Mouse (Mus musculus) forebrain, embryonic 12.5 days (tissue): Measurements from ENCODE around the gene Fhad1. TPM values are rescaled to one million over a fixed set of nuclear protein-coding genes. Genes with fewer than 3 reads are reported as not detected.

Experiments used
- ATAC-seq: fragments of 200-750 bp; cut with Nextera tagmentation; 2 replicates; pipeline ENCODE4 v1.8.0; 2017; ENCODE audit warnings: moderate TSS enrichment; ENCODE audit not compliant: low FRiP score
- H3K27ac ChIP-seq: fragments of 300-500 bp; sonication (generic); 2 replicates; pipeline ENCODE4 v1.5.1; 2016; ENCODE audit warnings: mild to moderate bottlenecking
- H3K27me3 ChIP-seq: fragments of 300-500 bp; sonication (generic); 2 replicates; pipeline ENCODE4 v1.6.1; 2016; ENCODE audit warnings: mild to moderate bottlenecking
- H3K36me3 ChIP-seq: fragments of 300-500 bp; sonication (generic); replicated peaks from 2 replicates; pipeline ENCODE4 v1.6.1; 2016; ENCODE audit warnings: mild to moderate bottlenecking
- H3K4me1 ChIP-seq: fragments of 300-500 bp; sonication (generic); 2 replicates; pipeline ENCODE4 v1.6.1; 2016
- H3K4me2 ChIP-seq: fragments of 300-500 bp; sonication (generic); 2 replicates; pipeline ENCODE4 v1.6.1; 2016; ENCODE audit warnings: mild to moderate bottlenecking, moderate library complexity
- H3K4me3 ChIP-seq: fragments of 300-500 bp; sonication (generic); replicated peaks from 2 replicates; pipeline ENCODE4 v1.5.1; 2016; ENCODE audit warnings: mild to moderate bottlenecking
- H3K9ac ChIP-seq: fragments of 300-500 bp; sonication (generic); 2 replicates; pipeline ENCODE4 v1.6.1; 2016; ENCODE audit warnings: mild to moderate bottlenecking
- H3K9me3 ChIP-seq: fragments of 300-500 bp; sonication (generic); 2 replicates; pipeline ENCODE4 v1.6.1; 2016
- WGBS: fragments of 180-500 bp; shearing (Covaris S2); methylation state at CpG from one replicate; pipeline ENCODE4 v1.1.7; 2016; 5-methylcytosine and 5-hydroxymethylcytosine counted together
- polyA plus RNA-seq: library from polyadenylated mRNA; unstranded; fragments of >200 nt; fragmentation: Nextera tagmentation; extraction: Ambion mirVana; gene quantifications from 2 replicates; pipeline ENCODE4 v1.2.1, GENCODE M21; 2016

Fhad1 gene
- polyA plus RNA-seq, 1 experiment from 2014 or later: 1.6 TPM

DNA sequence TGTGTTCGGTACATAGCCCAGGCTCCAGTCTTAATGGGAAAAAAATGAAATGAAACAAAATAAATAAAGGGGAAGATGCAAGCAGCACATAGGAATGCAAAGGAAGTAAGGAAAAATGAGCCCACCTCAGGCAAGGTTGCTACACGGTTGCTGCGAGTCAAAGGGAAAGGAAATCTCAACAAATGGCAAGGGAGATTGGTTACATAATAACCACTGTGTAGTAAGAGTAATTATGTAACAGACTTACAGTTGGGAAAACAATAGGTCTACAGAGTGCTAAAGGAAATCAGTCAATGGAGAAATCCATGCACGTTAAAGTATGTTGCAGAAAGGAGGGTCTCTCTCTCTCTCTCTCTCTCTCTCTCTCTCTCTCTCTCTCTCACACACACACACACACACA lies 55.3 kb downstream of the Fhad1 start:
- H3K27ac ChIP-seq: no peak overlapping the region
- H3K4me2 ChIP-seq: no peak overlapping the region
- H3K9me3 ChIP-seq: peaks cover 9% of the 10 kb centered on the region
- no peak for ATAC-seq
- no peaks in the 10 kb centered on the region for H3K36me3 ChIP-seq
- no peak overlapping the region for H3K4me3 ChIP-seq
- 71% methylated on average over 4 of the region's 4 CpGs for WGBS
- no peak overlapping the region for H3K9ac ChIP-seq
- H3K4me1 ChIP-seq: peaks cover 13% of the 10 kb centered on the region
- H3K27me3 ChIP-seq: no peaks in the 10 kb centered on the region; the same call in 1 of the 2 replicates

DNA sequence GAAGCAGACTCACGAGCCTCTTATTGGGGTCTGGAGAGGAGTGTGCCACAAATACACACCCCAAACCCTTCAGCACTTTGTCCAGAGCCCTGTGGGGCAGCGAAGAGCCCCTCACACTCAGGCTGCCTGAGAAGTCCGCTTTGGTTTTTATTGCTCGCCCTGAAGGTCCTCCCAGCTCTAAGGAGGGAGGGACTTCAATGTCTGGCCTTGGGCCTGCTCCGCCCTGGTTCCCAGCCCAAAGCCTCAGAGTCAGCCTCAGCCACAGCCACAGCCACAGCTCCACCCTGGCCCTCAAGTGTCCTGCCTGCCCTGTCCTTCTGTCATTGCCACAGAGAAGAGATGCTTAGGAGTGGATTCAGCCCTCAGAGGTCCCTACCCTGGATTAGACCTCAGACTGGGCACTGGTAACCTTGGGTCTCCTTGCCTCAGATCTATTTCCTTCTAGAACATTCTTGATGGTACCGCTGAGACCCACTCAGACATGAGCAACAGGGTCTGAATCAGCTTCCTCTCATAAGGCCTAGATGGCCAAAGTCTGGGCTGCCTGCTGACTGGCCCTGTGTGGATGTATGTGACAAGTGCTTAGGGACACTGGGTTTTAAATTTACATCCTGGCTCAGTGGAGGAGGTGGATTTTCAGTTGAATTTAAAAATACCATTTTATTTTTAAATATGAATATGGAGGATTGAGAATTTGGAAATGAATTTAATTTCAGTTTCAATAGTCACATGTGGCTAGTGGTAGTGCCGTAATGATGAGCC lies 56.1 kb downstream of the Fhad1 start:
- no peak overlapping the region for H3K4me2 ChIP-seq
- no peaks in the 10 kb centered on the region for H3K36me3 ChIP-seq
- no peak overlapping the region for H3K27ac ChIP-seq
- H3K9me3 ChIP-seq: peaks cover 9% of the 10 kb centered on the region
- peak; percentile 28; the same call in 1 of the 2 replicates for ATAC-seq
- WGBS: 52% methylated on average over 7 of the region's 7 CpGs
- H3K4me1 ChIP-seq: peaks cover 8% of the 10 kb centered on the region; the same call in 1 of the 2 replicates
- H3K27me3 ChIP-seq: no peaks in the 10 kb centered on the region; the same call in 1 of the 2 replicates
- H3K4me3 ChIP-seq: no peak overlapping the region
- H3K9ac ChIP-seq: no peak overlapping the region

DNA sequence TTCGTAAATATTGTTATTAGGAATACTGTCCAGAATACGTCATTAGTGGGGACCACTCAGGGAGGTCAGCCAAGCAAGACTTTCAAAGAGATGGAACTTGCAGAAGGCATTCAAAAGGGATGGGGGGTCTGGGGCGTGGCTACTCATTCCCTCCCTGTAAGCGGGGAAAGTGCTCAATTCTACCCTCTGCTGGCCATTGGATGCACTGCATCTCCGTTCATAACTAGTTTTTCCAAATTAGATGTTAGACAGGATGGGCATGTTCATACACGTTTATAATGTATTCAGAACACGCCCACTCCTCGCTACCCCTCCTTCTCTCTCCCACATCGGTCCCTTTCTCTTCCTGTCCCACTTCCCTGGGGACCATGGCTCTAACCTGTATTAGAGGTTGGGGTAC lies 56.7 kb downstream of the Fhad1 start:
- 0 out of 2 replicates have a peak overlapping the region, but pooled peaks have one; percentile 4 for H3K4me2 ChIP-seq
- no peak overlapping the region for H3K4me3 ChIP-seq
- WGBS: 6% methylated on average over 9 of the region's 9 CpGs
- peak; percentile 72 for ATAC-seq
- no peak overlapping the region for H3K27ac ChIP-seq
- peaks cover 8% of the 10 kb centered on the region; the same call in 1 of the 2 replicates for H3K4me1 ChIP-seq
- peaks cover 9% of the 10 kb centered on the region for H3K9me3 ChIP-seq
- H3K9ac ChIP-seq: no peak overlapping the region
- no peaks in the 10 kb centered on the region for H3K36me3 ChIP-seq
- peaks cover 3% of the 10 kb centered on the region; the same call in 1 of the 2 replicates for H3K27me3 ChIP-seq

DNA sequence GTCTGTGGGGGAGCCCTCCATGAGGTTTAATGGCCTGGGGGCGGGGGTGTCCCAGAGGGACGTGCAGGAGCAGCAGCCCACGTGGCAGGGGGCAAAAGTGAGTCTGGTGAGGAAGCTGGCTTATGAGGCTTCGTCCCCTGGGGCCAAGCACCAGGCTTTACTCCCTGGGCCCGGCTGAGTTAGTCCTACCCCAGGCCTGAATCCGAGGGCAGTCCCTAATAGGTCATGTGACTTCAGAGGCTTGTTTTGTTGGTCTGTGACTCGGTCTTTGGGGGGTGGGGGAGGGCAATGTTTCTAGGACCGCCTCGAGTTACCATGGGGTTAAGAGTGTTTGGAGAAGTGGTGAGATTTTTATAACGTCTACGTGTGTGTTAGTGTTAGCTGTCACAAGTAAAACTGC lies 57.1 kb downstream of the Fhad1 start:
- H3K27ac ChIP-seq: no peak overlapping the region
- peaks cover 8% of the 10 kb centered on the region; the same call in 1 of the 2 replicates for H3K4me1 ChIP-seq
- ATAC-seq: peak; percentile 33; the same call in 1 of the 2 replicates
- no peak overlapping the region for H3K9ac ChIP-seq
- H3K36me3 ChIP-seq: no peaks in the 10 kb centered on the region
- 0 out of 2 replicates have a peak overlapping the region, but pooled peaks have one; percentile 4 for H3K4me2 ChIP-seq
- H3K9me3 ChIP-seq: peaks cover 9% of the 10 kb centered on the region
- WGBS: 35% methylated on average over 11 of the region's 11 CpGs
- no peak overlapping the region for H3K4me3 ChIP-seq
- H3K27me3 ChIP-seq: peaks cover 3% of the 10 kb centered on the region; the same call in 1 of the 2 replicates

DNA sequence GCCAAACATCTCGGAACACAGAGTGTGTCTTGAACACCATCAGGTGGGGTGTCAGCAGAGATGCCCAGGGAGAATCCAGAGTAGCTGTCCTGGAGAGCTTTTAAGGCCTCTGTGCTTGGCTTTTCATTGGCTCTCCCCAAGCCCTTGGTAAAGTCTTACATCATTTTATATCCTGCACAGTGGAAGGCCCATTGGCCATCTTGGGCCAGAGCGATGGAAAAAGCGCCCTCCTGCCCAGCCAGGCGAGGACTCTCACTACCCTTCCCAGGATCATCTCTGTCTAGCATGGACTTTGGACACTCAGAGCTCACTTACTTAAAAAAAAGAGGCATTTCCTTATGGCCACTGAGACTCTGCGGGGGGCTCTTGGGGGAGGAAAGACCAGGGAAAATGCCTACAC lies 58.0 kb downstream of the Fhad1 start:
- H3K4me3 ChIP-seq: no peak overlapping the region
- no peaks in the 10 kb centered on the region for H3K36me3 ChIP-seq
- no peak for ATAC-seq
- WGBS: 86% methylated on average over 5 of the region's 5 CpGs
- H3K9ac ChIP-seq: no peak overlapping the region
- H3K27ac ChIP-seq: no peak overlapping the region
- peaks cover 8% of the 10 kb centered on the region for H3K9me3 ChIP-seq
- no peak overlapping the region for H3K4me2 ChIP-seq
- peaks cover 8% of the 10 kb centered on the region; the same call in 1 of the 2 replicates for H3K4me1 ChIP-seq
- H3K27me3 ChIP-seq: peaks cover 3% of the 10 kb centered on the region; the same call in 1 of the 2 replicates

DNA sequence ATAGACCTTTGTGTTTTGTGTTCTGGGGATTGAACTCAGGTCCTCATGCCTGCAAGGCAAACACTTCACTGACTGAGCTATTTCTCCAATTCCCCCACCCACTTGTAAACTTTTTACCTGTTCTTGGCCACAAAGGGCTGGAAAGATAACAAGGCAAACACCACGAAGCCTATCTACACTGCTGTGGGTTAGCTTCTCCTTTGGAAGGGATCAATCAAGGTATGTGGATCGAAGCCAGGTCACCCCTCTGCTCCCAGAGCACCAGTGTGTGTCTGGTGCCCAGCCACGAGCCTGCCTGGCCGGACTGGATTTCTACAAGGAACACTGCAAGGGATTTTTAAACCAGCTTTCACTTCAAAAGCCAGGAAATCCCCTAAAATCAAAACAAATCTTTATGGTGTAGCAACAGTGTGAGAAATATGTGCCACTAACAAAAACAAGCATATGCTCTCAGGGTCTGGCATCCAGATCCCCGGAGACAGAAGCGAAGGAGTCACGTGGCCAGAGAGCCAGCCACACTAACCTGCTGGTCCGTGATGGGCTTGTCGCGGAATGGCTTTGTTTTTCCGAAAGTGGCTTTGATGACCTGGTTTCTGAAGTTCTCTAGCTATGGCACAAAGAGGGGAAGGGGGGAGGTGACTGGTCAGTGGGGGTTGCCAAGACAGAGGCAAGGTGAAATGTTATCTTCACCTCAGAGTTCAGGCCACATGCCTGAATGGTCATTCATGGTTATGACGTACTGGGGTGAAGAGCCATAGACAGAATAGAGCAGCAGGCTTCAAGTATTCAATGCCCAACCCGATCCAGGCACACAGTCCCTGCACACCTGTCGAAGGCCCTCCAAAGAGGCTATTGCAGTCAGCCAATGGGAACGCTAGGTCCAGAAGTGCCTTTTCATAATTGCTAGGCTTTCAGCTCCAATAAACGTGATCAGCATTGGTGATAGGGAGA lies 59.8 kb downstream of the Fhad1 start:
- H3K27ac ChIP-seq: no peak overlapping the region
- no peak overlapping the region for H3K4me3 ChIP-seq
- 82% methylated on average over 16 of the region's 16 CpGs for WGBS
- ATAC-seq: no peak
- H3K27me3 ChIP-seq: peaks cover 3% of the 10 kb centered on the region; the same call in 1 of the 2 replicates
- H3K4me1 ChIP-seq: peaks cover 8% of the 10 kb centered on the region; the same call in 1 of the 2 replicates
- no peak overlapping the region for H3K4me2 ChIP-seq
- H3K9ac ChIP-seq: no peak overlapping the region
- no peaks in the 10 kb centered on the region for H3K36me3 ChIP-seq
- no peaks in the 10 kb centered on the region for H3K9me3 ChIP-seq

DNA sequence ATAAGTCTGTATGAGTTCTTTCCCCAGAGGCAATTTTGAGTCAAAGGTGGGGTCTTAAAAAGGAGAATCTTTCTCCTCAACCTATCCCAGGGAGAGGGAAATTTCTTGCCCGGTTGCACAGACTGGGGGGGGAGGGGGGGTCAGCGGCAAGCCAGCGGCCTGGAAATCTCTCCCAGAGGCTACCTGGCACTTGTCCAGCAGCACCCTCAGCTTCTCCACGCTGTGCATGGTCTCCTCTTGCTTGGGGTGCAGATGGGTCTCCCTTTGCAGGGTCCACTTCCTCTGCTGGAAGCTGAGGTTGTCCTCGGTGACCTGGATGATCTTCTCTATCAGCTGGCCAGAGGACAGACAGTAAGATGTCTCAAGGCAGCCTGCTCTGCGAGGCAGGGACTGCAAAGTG lies 61.0 kb downstream of the Fhad1 start:
- ATAC-seq: no peak
- Histone ChIP-seq H3K4me3 (no peak overlapping the region), H3K4me1 (peaks cover 8% of the 10 kb centered on the region; the same call in 1 of the 2 replicates), H3K9ac (no peak overlapping the region), H3K27me3 (peaks cover 3% of the 10 kb centered on the region; the same call in 1 of the 2 replicates), H3K4me2 (no peak overlapping the region), H3K27ac (no peak overlapping the region), H3K9me3 (no peaks in the 10 kb centered on the region), H3K36me3 (no peaks in the 10 kb centered on the region)
- 70% methylated on average over 6 of the region's 6 CpGs for WGBS

DNA sequence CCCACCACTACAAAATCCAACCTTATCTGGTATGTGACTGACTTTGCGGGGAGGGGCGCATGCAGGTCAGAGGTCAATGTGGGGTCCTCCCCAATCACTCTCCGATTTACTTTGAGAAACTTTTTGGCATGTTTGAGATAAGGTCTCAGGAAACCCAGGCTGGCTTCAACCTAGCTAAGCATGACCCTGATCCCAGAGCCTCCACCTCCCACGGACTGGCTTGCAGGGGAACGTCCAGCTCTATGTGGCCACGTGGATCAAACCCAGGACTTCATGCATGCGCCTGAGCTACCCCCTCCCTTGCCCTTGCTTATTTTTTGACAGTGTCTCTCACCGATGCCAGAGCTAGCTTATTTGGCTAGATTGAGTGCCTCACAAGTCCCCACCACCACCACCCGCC lies 61.6 kb downstream of the Fhad1 start:
- no peak overlapping the region for H3K4me3 ChIP-seq
- H3K36me3 ChIP-seq: no peaks in the 10 kb centered on the region
- H3K9me3 ChIP-seq: no peaks in the 10 kb centered on the region
- no peak for ATAC-seq
- H3K4me2 ChIP-seq: no peak overlapping the region
- H3K27ac ChIP-seq: no peak overlapping the region
- peaks cover 8% of the 10 kb centered on the region; the same call in 1 of the 2 replicates for H3K4me1 ChIP-seq
- no peak overlapping the region for H3K9ac ChIP-seq
- WGBS: 85% methylated on average over 9 of the region's 9 CpGs
- peaks cover 3% of the 10 kb centered on the region; the same call in 1 of the 2 replicates for H3K27me3 ChIP-seq

DNA sequence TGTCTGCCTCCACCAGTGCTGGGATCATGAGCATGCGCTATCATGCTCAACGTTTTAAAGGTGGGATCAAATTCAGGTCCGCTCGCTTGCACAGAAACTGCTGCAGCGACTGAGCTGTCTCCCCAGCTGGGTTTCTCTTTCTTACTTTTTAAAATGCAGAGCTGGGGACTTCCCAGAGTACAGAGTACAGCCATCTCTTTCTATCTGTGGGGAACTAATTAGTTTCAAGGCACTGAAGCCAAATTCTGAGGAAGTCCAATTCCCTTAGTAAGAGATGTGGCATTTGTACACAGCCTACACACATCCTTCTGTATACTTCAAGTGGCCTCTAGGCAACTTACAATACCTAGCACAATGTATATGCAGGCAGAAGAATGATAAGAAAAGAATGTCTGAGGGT lies 62.1 kb downstream of the Fhad1 start:
- Histone ChIP-seq H3K27me3 (peaks cover 3% of the 10 kb centered on the region; the same call in 1 of the 2 replicates), H3K4me1 (peaks cover 5% of the 10 kb centered on the region; the same call in 1 of the 2 replicates), H3K9ac (no peak overlapping the region), H3K4me3 (no peak overlapping the region), H3K4me2 (no peak overlapping the region), H3K27ac (0 out of 2 replicates have a peak overlapping the region, but pooled peaks have one; percentile 9), H3K36me3 (no peaks in the 10 kb centered on the region), H3K9me3 (no peaks in the 10 kb centered on the region)
- 76% methylated on average over 5 of the region's 5 CpGs for WGBS
- ATAC-seq: no peak

DNA sequence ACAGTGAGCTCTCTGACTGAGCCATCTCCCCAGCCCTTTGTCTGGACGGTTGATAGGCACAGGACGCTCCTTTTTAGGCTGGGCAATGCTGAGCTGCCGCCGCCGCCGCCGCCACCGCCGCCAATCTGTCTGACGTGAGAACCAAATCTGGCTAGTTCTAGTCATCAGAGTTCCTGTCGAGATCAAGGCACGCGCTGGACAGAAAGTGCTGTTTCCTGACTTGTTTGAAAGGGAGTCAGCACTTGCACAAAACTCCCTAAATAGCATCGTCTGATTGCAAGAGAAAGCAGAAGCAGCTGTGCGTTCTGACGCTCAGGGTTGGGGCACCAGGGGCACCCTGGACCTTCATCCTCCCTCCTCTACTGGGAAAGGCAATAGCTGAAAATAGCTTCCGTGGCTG lies 62.8 kb downstream of the Fhad1 start:
- H3K4me1 ChIP-seq: no peaks in the 10 kb centered on the region
- ATAC-seq: no peak
- no peak overlapping the region for H3K9ac ChIP-seq
- no peaks in the 10 kb centered on the region for H3K9me3 ChIP-seq
- H3K4me2 ChIP-seq: no peak overlapping the region
- 73% methylated on average over 17 of the region's 17 CpGs for whole genome bisulfite sequencing
- no peaks in the 10 kb centered on the region for H3K36me3 ChIP-seq
- H3K27me3 ChIP-seq: peaks cover 3% of the 10 kb centered on the region; the same call in 1 of the 2 replicates
- no peak overlapping the region for H3K4me3 ChIP-seq
- H3K27ac ChIP-seq: no peak overlapping the region

DNA sequence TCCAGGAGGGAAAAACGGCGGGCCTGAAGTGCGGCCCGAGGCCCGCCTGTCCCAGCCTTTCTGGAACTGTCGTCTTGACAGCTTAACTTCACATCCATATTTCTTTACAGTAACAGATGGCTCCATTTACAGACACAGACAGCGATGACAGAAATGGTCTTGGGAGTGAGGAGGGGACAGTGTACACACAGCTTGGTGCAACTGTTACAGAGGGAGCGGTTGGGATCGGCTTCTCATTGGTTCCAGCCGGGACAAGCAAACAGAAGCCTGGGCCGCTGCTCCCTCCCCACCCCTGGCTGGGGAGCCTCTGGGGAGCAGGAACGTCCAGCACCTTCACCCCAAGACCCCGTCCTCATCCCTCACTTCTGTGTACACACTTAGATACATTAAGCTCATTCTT lies 65.4 kb downstream of the Fhad1 start:
- H3K4me3 ChIP-seq: no peak overlapping the region
- H3K27me3 ChIP-seq: peaks cover 3% of the 10 kb centered on the region; the same call in 1 of the 2 replicates
- no peak overlapping the region for H3K27ac ChIP-seq
- no peak for ATAC-seq
- no peaks in the 10 kb centered on the region for H3K4me1 ChIP-seq
- no peak overlapping the region for H3K4me2 ChIP-seq
- H3K9ac ChIP-seq: no peak overlapping the region
- no peaks in the 10 kb centered on the region for H3K9me3 ChIP-seq
- 77% methylated on average over 13 of the region's 13 CpGs for WGBS
- no peaks in the 10 kb centered on the region for H3K36me3 ChIP-seq

DNA sequence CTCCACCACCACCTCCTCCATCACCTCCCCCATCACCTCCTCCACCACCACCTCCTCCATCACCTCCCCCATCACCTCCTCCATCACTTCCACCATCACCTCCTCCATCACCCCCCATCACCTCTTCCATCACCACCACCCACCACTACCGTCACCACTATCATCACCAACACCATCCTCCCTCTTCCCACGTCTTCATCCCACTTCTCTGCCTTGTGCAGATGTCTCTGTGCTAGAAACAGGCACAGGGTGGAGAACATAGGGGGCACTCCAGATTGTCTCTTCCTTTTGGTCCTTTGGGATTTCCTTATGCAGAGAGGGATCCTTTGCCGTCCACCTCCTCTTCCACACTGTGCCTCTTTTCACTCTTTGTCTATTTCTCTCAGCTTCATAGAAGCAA lies 66.1 kb downstream of the Fhad1 start:
- no peak overlapping the region for H3K4me2 ChIP-seq
- WGBS: 83% methylated on average over 3 of the region's 3 CpGs
- no peak overlapping the region for H3K4me3 ChIP-seq
- H3K4me1 ChIP-seq: no peaks in the 10 kb centered on the region
- no peaks in the 10 kb centered on the region for H3K9me3 ChIP-seq
- no peak overlapping the region for H3K9ac ChIP-seq
- ATAC-seq: no peak
- no peaks in the 10 kb centered on the region for H3K36me3 ChIP-seq
- H3K27me3 ChIP-seq: 0 out of 2 replicates have a peak, but pooled peaks cover 3% of the 10 kb centered on the region
- H3K27ac ChIP-seq: no peak overlapping the region
